Mouse (Mus musculus) hindbrain, embryonic 15.5 days (tissue): ENCODE data around the gene Prkg2. TPM values are rescaled to one million over a fixed set of nuclear protein-coding genes. Genes with fewer than 3 reads are reported as not detected.

Experiments
- ATAC-seq: fragments of 200-750 bp; cut with Nextera tagmentation; 2 replicates; pipeline ENCODE4 v1.8.0; 2017; ENCODE audit warnings: low read depth, moderate number of reproducible peaks, moderate TSS enrichment; ENCODE audit not compliant: low FRiP score
- H3K27ac ChIP-seq: fragments of 300-500 bp; sonication (generic); replicated peaks from 2 replicates; pipeline ENCODE4 v1.5.1; 2015; ENCODE audit warnings: mild to moderate bottlenecking, inconsistent platforms
- H3K27me3 ChIP-seq: fragments of 300-500 bp; sonication (generic); 2 replicates; pipeline ENCODE4 v1.6.1; 2015; ENCODE audit warnings: control low read depth, inconsistent platforms
- H3K36me3 ChIP-seq: fragments of 300-500 bp; sonication (generic); 2 replicates; pipeline ENCODE4 v1.6.1; 2015; ENCODE audit warnings: control low read depth, inconsistent platforms
- H3K4me1 ChIP-seq: fragments of 300-500 bp; sonication (generic); replicated peaks from 2 replicates; pipeline ENCODE4 v1.6.1; 2015; ENCODE audit warnings: control low read depth, inconsistent platforms
- H3K4me2 ChIP-seq: fragments of 300-500 bp; sonication (generic); 2 replicates; pipeline ENCODE4 v1.6.1; 2015; ENCODE audit warnings: moderate library complexity, mild to moderate bottlenecking, inconsistent platforms
- H3K4me3 ChIP-seq: fragments of 300-500 bp; sonication (generic); 2 replicates; pipeline ENCODE4 v1.5.1; 2015; ENCODE audit warnings: mild to moderate bottlenecking, inconsistent platforms
- H3K9ac ChIP-seq: fragments of 300-500 bp; sonication (generic); 2 replicates; pipeline ENCODE4 v1.6.1; 2015; ENCODE audit warnings: inconsistent platforms
- H3K9me3 ChIP-seq: fragments of 300-500 bp; sonication (generic); 2 replicates; pipeline ENCODE4 v1.6.1; 2016; ENCODE audit warnings: control low read depth, inconsistent platforms
- WGBS: fragments of 180-500 bp; shearing (Covaris S2); methylation state at CpG from one replicate; pipeline ENCODE4 v1.1.7; 2015; 5-methylcytosine and 5-hydroxymethylcytosine counted together
- polyA plus RNA-seq: library from polyadenylated mRNA; unstranded; fragments of >200 nt; fragmentation: Nextera tagmentation; extraction: Ambion mirVana; gene quantifications from 2 replicates; pipeline ENCODE4 v1.2.1, GENCODE M21; 2015

The Prkg2 gene
- 1.7 and 2.2 TPM in 2 replicates for polyA plus RNA-seq

DNA sequence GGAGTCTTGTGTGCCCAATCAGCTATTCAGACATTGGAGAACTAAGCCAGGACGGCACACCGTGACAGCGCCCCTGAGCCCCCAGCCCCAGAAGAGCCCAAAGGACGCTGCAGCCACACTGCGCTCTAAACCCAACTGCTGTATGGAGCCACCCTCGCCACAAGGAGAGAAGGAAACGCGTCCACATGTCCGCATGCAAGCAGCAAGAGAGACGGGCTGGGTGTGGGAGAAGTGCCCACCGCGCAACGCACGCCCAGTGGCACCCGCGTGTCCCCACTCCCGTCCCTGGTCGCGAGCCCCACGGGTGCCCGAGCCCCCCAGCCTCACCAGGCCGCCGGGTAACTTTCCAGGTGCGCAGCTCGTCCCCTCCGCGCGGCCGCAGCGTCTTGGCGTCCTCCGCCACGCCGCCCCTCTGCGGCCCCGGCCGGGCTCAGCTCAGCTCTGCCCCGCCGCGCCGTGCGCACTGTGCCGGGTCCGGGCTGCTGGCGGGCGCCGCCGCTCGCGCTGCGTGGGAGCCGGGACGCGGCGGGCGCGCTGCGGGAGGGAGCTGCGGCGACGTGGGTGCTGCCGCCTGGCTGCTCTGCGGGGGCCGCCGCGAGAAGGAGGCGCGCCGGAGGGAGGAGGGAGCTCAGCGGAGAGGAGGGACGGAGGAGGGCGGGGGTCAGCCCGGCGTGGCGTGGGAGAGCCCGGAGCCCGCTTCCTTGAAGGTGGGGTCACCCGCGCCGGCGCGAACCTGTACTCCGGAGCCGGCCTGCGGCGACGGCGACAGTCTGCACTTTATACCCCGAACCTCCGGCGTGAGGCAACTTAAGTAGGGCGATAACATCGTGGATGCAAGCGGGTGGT is at the start of gene Prkg2:
Gene Prkg2 (minus strand): TSS at position 756 of the 846 bp plus-strand sequence.
- peak; percentile 84 for ATAC-seq
- Histone ChIP-seq H3K27ac (no peak within 1 kb of the TSS), H3K9me3 (no peaks in the 10 kb centered on the region), H3K4me1 (peaks cover 17% of the 10 kb centered on the region; the same call in 1 of the 2 replicates), H3K27me3 (peaks cover 16% of the 10 kb centered on the region), H3K4me2 (peak within 1 kb of the TSS; percentile 98), H3K9ac (peak within 1 kb of the TSS; percentile 65), H3K4me3 (peak within 1 kb of the TSS; percentile 78), H3K36me3 (no peaks in the 10 kb centered on the region)
- WGBS = under 1% methylated on average over 90 of the region's 94 CpGs

DNA sequence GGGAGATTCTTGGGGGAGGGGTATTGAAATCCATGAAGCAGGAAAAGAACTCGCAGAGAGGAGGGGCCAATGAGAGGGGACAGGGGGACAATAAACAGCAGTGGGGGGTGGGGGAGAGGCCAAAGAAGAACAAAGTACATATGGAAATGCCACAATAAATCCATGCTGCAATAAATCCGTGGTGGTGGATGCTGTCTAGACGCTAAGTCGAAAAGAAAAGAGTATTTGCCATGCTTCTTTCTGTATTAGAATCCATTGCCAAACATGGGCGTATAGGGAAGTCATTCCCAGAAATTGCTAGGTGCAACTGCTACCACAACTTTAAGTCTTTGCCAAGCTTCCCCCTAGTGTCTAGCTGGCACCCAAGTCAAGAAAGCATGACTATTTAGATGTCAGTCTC is 46.8 kb upstream of the Prkg2 start:
- H3K4me3 ChIP-seq = no peak overlapping the region
- no peaks in the 10 kb centered on the region for H3K27me3 ChIP-seq
- H3K4me1 ChIP-seq = no peaks in the 10 kb centered on the region
- no peak overlapping the region for H3K4me2 ChIP-seq
- ATAC-seq = no peak
- H3K36me3 ChIP-seq = no peaks in the 10 kb centered on the region
- 10% methylated on average over 5 of the region's 5 CpGs for WGBS
- no peaks in the 10 kb centered on the region for H3K9me3 ChIP-seq
- H3K9ac ChIP-seq = no peak overlapping the region
- H3K27ac ChIP-seq = no peak overlapping the region

- Histone ChIP-seq H3K4me1 (no peaks in the 10 kb centered on the region), H3K27me3 (no peaks in the 10 kb centered on the region), H3K36me3 (no peaks in the 10 kb centered on the region), H3K9ac (no peak overlapping the region), H3K9me3 (no peaks in the 10 kb centered on the region), H3K27ac (no peak overlapping the region), H3K4me2 (no peak overlapping the region), H3K4me3 (no peak overlapping the region)
- ATAC-seq = no peak
- WGBS = 44% methylated on average over 2 of the region's 2 CpGs
Observed at GRCm38 (mm10) chr5:99078375-99078774, 41.2 kb upstream of the Prkg2 start.

DNA sequence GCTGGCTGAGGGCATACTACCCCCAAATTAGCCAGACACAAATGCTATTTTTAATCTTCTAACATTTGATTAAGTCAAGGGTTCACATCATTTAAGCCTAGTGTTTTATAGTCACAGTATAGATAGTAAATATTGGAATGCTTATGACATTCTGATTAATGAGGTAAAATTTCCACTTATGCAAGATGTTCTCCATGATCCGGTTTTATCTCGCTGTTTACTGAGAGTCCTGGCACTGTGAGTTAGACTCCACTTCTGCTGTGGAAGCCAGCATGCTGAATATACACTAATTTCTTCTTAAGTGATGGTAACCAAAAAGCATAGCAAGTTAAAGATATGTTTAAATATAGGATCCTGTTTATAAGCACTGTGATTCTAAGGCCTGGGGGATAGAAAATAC is 31.2 kb upstream of the Prkg2 start:
- ATAC-seq = no peak
- Histone ChIP-seq H3K4me3 (no peak overlapping the region), H3K36me3 (no peaks in the 10 kb centered on the region), H3K27me3 (no peaks in the 10 kb centered on the region), H3K4me1 (no peaks in the 10 kb centered on the region), H3K27ac (no peak overlapping the region), H3K9ac (no peak overlapping the region), H3K9me3 (no peaks in the 10 kb centered on the region), H3K4me2 (no peak overlapping the region)
- WGBS = 85% methylated on average over 2 of the region's 2 CpGs

DNA sequence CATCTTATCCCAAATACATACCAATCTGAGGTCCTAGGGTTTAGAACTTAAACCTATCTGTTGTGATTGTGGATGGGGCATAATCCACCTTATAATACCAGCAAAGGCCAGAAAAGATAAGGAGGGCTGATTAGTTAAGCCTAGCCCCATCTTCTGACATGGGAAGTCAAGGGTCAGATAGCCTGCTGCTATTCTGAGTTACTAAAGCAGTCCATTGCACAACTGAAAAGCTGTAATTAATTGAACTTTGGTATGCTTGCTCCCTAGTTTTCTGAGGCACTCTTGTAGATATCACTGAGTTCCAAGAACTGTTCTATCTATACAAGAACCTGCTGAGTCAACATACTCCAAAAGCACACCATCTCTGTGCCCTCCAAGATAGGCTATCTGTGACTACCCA is 25.4 kb upstream of the Prkg2 start:
- no peak overlapping the region for H3K4me3 ChIP-seq
- no peaks in the 10 kb centered on the region for H3K27me3 ChIP-seq
- H3K4me2 ChIP-seq = no peak overlapping the region
- no peaks in the 10 kb centered on the region for H3K36me3 ChIP-seq
- no peaks in the 10 kb centered on the region for H3K4me1 ChIP-seq
- no peak for ATAC-seq
- no peaks in the 10 kb centered on the region for H3K9me3 ChIP-seq
- no peak overlapping the region for H3K27ac ChIP-seq
- H3K9ac ChIP-seq = no peak overlapping the region

DNA sequence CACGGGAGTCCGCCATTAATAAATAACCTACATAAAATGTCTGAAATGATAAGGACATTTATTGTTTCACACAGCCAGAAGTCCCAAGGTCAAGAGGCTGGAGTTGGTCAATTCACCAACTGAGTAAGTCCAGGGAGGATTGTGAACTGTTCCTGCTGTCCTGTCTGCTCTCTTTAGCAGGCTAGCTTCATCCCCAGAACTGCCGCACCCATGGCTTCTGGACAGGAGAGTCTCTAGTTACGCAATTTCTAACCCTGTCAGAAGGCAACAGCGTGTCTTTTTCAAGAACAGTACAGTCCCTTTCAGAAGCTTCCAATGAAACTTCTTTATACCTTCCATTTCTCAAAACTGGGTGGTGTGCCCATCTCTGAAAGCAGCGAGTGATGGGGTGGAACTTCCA is 1.9 kb upstream of the Prkg2 start:
- Histone ChIP-seq H3K36me3 (no peaks in the 10 kb centered on the region), H3K9ac (no peak overlapping the region), H3K27ac (no peak overlapping the region), H3K9me3 (no peaks in the 10 kb centered on the region), H3K4me1 (peaks cover 15% of the 10 kb centered on the region; the same call in 1 of the 2 replicates), H3K4me3 (no peak overlapping the region), H3K4me2 (no peak overlapping the region), H3K27me3 (peaks cover 16% of the 10 kb centered on the region)
- 94% methylated on average over 6 of the region's 6 CpGs for WGBS
- ATAC-seq = no peak

GRCm38 (mm10) chr5:99037442-99037811 is 276 bp upstream of the Prkg2 start:
- H3K4me2 ChIP-seq = peak overlapping the region; percentile 98

DNA sequence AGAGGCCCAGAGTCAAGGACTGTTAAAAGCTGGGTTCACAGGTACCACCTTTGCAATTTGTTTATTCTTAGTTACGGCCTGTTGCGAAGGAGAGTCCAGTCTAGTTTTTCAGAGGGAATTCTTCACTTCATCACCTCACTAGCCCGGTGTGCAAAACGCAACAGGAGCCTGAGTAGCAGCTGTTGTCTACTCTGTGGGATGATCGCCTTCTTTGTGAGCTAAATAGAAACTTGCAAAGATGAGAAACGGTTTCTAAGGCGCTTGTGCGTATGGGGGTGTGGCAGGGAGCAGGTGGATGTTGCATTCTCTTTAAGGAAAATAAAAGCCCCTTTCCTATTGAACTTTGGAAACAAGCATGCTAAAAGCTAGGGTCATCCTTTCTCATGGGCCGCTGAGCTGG is 1.2 kb downstream of the Prkg2 start:
- Histone ChIP-seq H3K4me1 (peaks cover 20% of the 10 kb centered on the region; the same call in 1 of the 2 replicates), H3K4me3 (peak overlapping the region; percentile 78), H3K9ac (no peak overlapping the region), H3K36me3 (no peaks in the 10 kb centered on the region), H3K27me3 (peaks cover 16% of the 10 kb centered on the region), H3K9me3 (no peaks in the 10 kb centered on the region), H3K4me2 (peak overlapping the region; percentile 98), H3K27ac (no peak overlapping the region)
- no peak for ATAC-seq
- 37% methylated on average over 9 of the region's 9 CpGs for WGBS

More at GRCm38 (mm10) chr5:99037442-99037811, 276 bp upstream of the Prkg2 start:
- Histone ChIP-seq H3K9me3 (no peaks in the 10 kb centered on the region), H3K27ac (no peak overlapping the region), H3K4me3 (peak overlapping the region; percentile 78), H3K27me3 (peaks cover 16% of the 10 kb centered on the region), H3K36me3 (no peaks in the 10 kb centered on the region), H3K9ac (peak overlapping the region; percentile 65), H3K4me1 (peaks cover 15% of the 10 kb centered on the region; the same call in 1 of the 2 replicates)
- 2% methylated on average over 9 of the region's 9 CpGs for WGBS
- peak; percentile 46; the same call in 1 of the 2 replicates for ATAC-seq

DNA sequence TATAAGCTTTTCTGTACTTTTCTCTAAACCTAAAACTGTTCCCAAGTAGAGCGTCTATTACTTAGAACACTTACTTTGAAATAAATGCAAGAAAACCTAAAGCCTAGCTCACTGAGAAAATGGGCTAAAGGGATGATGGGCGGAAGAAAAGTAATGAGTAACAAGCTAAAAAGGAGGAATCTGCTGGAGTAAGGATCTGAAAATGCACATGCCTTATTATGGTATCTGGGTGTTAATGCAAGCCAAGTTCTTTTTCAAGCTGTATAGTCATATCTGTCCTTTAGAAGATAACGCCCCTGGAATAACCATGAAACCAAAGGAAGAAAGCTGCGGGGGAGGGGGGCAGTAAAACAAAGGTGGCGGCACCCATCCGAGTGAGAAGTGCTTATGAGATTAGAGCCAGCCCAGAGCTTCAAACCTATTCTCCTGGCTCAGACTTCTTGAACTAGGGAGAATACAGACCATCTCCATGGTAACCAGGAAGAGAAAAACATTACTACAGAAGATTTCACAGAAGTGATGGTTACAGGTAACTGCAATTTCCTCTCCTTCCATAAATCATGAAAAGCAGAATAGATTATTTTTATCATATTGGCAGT is 5.5 kb downstream of the Prkg2 start:
- Histone ChIP-seq H3K4me2 (no peak overlapping the region), H3K9ac (no peak overlapping the region), H3K4me1 (peaks cover 14% of the 10 kb centered on the region; the same call in 1 of the 2 replicates), H3K27me3 (peaks cover 13% of the 10 kb centered on the region), H3K9me3 (no peaks in the 10 kb centered on the region), H3K36me3 (no peaks in the 10 kb centered on the region), H3K4me3 (no peak overlapping the region), H3K27ac (no peak overlapping the region)
- 69% methylated on average over 6 of the region's 6 CpGs for WGBS
- ATAC-seq = no peak

DNA sequence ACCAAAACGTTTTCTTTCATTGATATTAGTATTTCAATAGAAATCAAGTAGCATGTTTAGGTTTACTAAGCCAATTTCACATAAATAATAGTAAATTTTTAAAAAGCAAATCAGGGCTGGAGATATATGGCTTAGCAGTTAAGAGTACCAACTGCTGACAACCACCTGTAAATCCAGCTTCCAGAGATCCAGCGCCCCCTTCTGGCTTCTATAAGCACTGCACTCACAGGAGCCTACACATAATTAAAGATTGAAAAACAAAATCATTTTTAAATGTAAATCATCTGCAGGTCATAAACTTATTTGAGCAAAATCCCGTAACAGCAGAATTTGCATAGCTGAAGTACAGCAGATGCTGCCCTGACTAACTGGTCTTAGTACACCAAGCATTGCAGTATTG is 10.8 kb downstream of the Prkg2 start:
- no peak overlapping the region for H3K4me2 ChIP-seq
- ATAC-seq = no peak
- 77% methylated on average over 3 of the region's 3 CpGs for WGBS

GRCm38 (mm10) chr5:99019709-99020108 is 17.4 kb downstream of the Prkg2 start:
- Histone ChIP-seq H3K27ac (no peak overlapping the region), H3K4me2 (no peak overlapping the region), H3K9me3 (no peaks in the 10 kb centered on the region), H3K9ac (no peak overlapping the region), H3K36me3 (no peaks in the 10 kb centered on the region), H3K4me1 (no peaks in the 10 kb centered on the region), H3K27me3 (no peaks in the 10 kb centered on the region), H3K4me3 (no peak overlapping the region)
- no peak for ATAC-seq
- 73% methylated on average over 6 of the region's 6 CpGs for WGBS

More for the DNA sequence above, 10.8 kb downstream of the Prkg2 start:
- no peaks in the 10 kb centered on the region for H3K27me3 ChIP-seq
- H3K36me3 ChIP-seq = no peaks in the 10 kb centered on the region
- H3K4me3 ChIP-seq = no peak overlapping the region
- no peak overlapping the region for H3K27ac ChIP-seq
- H3K9ac ChIP-seq = no peak overlapping the region
- no peaks in the 10 kb centered on the region for H3K9me3 ChIP-seq
- H3K4me1 ChIP-seq = no peaks in the 10 kb centered on the region

DNA sequence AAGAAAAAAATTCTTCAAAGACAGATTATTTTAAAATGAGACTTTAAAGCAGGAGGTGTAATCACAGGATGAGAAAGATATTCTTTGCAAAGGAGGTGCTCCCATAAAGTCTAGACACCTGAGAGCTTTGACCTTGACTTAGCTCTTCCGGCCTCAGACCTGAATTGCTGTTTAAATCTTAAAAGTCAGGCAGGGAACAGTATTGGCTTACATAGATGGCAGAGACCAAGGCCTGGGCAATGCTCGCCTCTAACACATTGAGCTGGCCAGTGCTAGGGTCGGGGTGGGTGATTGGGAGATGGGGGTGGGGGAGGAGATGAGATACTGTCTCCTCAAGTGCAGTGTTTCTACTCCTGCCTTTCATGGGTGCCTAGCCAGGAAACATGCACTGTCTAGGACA is 22.0 kb downstream of the Prkg2 start:
- no peak overlapping the region for H3K27ac ChIP-seq
- no peaks in the 10 kb centered on the region for H3K9me3 ChIP-seq
- H3K36me3 ChIP-seq = no peaks in the 10 kb centered on the region
- 93% methylated on average over 3 of the region's 3 CpGs for WGBS
- no peaks in the 10 kb centered on the region for H3K4me1 ChIP-seq
- H3K9ac ChIP-seq = no peak overlapping the region
- no peak overlapping the region for H3K4me3 ChIP-seq
- H3K27me3 ChIP-seq = no peaks in the 10 kb centered on the region
- no peak for ATAC-seq
- H3K4me2 ChIP-seq = no peak overlapping the region
